8 mouse cellular contexts compared by ENCODE assay signal in genomic region chr10:19208101-19208722, GRCm38 (mm10).
DNase-seq lines count a peak whose midpoint lies in the region; ATAC-seq lines count a peak whose summit lies in the region.
"Had no signal": no experiment of that assay in that cellular context is flagged by ENCODE, and none has a peak within 500 bp of the region (broad histone marks: within the 10 kb centered on the region; RNA-seq: fewer than 3 reads in every experiment).

No protein-coding gene starts in this region.

- no peak overlapping the region for H3K9ac ChIP-seq in hindbrain, embryonic 11.5 days (ENCODE audit: low read depth, low read length)
- H3K9ac ChIP-seq in midbrain, embryonic 16.5 days (ENCODE audit: low read depth, low read length), result no peak overlapping the region; the same call in 1 of the 2 replicates

- no peak overlapping the region for H3K4me2 ChIP-seq in hindbrain, embryonic 11.5 days (replicated peaks; ENCODE audit: low read depth, low read length)
- H3K4me2 ChIP-seq in midbrain, embryonic 16.5 days (ENCODE audit: low read length), result peak overlapping the region; percentile 41

- no peaks in the 10 kb centered on the region for H3K27me3 ChIP-seq in hindbrain, embryonic 11.5 days (ENCODE audit: control insufficient read depth, insufficient read depth, low read length)
- no peaks in the 10 kb centered on the region for H3K27me3 ChIP-seq in midbrain, embryonic 16.5 days (ENCODE audit: control insufficient read depth, insufficient read depth, low read depth, low read length)

- no peaks in the 10 kb centered on the region for H3K36me3 ChIP-seq in hindbrain, embryonic 11.5 days (ENCODE audit: control insufficient read depth, insufficient read depth, low read length)
- no peaks in the 10 kb centered on the region for H3K36me3 ChIP-seq in midbrain, embryonic 16.5 days (ENCODE audit: control insufficient read depth, insufficient read depth, low read length)

- WGBS in hindbrain, embryonic 11.5 days, result 7% methylated on average over 12 of the region's 12 CpGs
- WGBS in midbrain, embryonic 16.5 days, result 2% methylated on average over 12 of the region's 12 CpGs

- H3K4me1 ChIP-seq in hindbrain, embryonic 11.5 days (replicated peaks; ENCODE audit: control insufficient read depth, insufficient read depth, low read length), result peaks cover 2% of the 10 kb centered on the region; the same call in 1 of the 2 replicates
- H3K4me1 ChIP-seq in midbrain, embryonic 16.5 days (ENCODE audit: control insufficient read depth, insufficient read depth, low read length), result no peaks in the 10 kb centered on the region

- no peaks in the 10 kb centered on the region for H3K9me3 ChIP-seq in hindbrain, embryonic 11.5 days (ENCODE audit: control insufficient read depth, low read length)
- H3K9me3 ChIP-seq in midbrain, embryonic 16.5 days (replicated peaks; ENCODE audit: control insufficient read depth, low read length, poor library complexity, severe bottlenecking), result no peaks in the 10 kb centered on the region

- peak; percentile 84 for DNase-seq in Muller cell, postnatal 12 days (ENCODE audit: inconsistent ontology term)
- DNase-seq in embryo, embryonic 11 days, result peak; percentile 63
- DNase-seq in hindbrain, embryonic 11.5 days (ENCODE audit: low spot score), result peak; percentile 67
- no peak for DNase-seq in cerebellum, postnatal 10 days
- DNase-seq in MN1 (ENCODE audit: low spot score), result no peak
- no peak for DNase-seq in kidney, adult 8-10 months
- DNase-seq: lung, postnatal 4 days had no signal

- H3K4me3 ChIP-seq in hindbrain, embryonic 11.5 days (ENCODE audit: low read depth, low read length), result no peak overlapping the region
- H3K4me3 ChIP-seq in midbrain, embryonic 16.5 days (ENCODE audit: low read depth, low read length), result no peak overlapping the region

- H3K27ac ChIP-seq in hindbrain, embryonic 11.5 days (ENCODE audit: low read depth, low read length), result 0 out of 2 replicates have a peak overlapping the region, but pooled peaks have one; percentile 33
- H3K27ac ChIP-seq in midbrain, embryonic 16.5 days (ENCODE audit: low read length), result no peak overlapping the region

- peak; percentile 88 for ATAC-seq in hindbrain, embryonic 11.5 days (ENCODE audit: low FRiP score)
- no peak for ATAC-seq in midbrain, embryonic 16.5 days

Comparison
In these comparisons a context has a peak if more than half of its experiments do, and no peak if none do; other contexts are left out.
1. DNase-seq: peak in Muller cell, postnatal 12 days (single experiment), embryo, embryonic 11 days (single experiment) and hindbrain, embryonic 11.5 days (single experiment); none in cerebellum, postnatal 10 days (0 of 2), MN1 (single experiment) and kidney, adult 8-10 months (0 of 2).